Mouse (Mus musculus) CD4-positive naive resting alpha-beta T cell, adult 76 days (primary cell): ENCODE measurements around the gene Gucy2g. TPM values are rescaled to one million over a fixed set of nuclear protein-coding genes. Genes with fewer than 3 reads are reported as not detected.

Source experiments
- total RNA-seq: library from RNA; stranded (reverse); gene quantifications from one replicate; pipeline ENCODE4 v1.2.4, GENCODE M21; 2023

Gucy2g gene
- total RNA-seq = not detected

DNA sequence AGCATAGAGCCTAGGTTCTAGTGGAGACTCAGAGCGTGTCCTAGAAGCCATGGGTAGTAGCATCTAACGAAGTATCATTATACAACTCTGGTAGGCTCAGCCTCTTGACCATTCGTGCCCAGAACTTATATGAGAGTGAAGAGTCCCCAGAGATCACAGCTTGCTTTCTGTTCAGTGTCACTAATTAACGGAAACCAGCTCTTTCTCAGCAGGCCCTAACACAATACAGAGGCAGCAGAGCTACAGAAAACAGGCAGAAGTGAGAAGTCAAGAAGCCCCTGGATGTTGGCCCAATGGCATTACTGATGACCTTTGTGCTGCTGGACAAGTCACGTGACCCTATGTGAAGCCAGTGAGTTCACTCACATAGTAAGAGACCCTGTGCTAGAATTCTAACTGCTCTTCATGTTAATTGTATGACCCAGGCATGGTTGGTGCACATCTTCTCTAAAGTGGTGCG, at the start of gene Gucy2g:
Gucy2g (minus strand) TSS at position 51 of the 460 bp plus-strand sequence.

DNA sequence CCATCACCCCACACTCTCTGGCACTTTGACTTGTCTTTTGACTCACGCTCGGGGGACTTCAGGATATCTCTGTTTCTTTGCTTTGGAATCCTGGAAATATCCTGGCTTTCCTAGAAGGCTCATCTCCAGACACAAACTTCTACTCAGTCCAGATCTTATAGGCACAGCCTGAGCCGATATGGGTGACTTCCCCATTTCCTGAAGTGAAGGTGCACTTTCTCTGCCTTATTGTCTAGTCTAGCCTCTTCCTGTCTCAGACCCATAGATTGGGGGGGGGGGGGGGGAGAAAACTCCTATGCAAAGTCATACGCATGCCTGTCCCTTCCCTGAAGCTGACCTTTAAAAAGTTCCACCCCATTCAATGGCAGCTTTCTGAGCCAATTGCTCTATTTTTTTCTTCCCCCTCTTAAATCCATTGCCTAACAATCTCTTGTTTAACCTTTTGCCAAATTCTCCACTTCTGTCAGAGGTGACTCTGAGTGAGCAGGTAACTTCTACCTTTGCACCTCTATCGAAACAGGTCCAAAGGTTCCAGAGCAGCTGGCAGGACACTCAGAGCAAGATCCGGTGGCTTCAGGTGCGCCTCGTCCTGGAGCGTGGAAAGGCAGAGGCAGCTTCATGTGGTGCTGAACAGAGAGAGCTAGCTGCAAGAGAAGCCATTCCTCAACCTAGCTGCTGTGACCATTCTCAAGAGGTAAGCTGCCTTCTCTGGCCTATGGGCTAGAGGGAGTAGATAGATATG, 10.5 kb upstream of the Gucy2g start, which contains the start of gene Acsl5:
Acsl5 (plus strand) TSS at position 556 of the 742 bp plus-strand sequence.

GRCm38 (mm10) chr19:55180433-55180832, 60.6 kb downstream of the Gucy2g start, which contains the start of gene Tectb:
Gene Tectb, plus strand, starts transcription at chr19:55180733.

Other genes starting within 250 kb of the Gucy2g start
- 4.9 TPM for gene Gpam, start 114.0 kb downstream of the Gucy2g start, total RNA-seq
- not detected for gene Tectb, start 60.5 kb downstream of the Gucy2g start, total RNA-seq
- gene Acsl5, start 10.7 kb upstream of the Gucy2g start, total RNA-seq = 37.7 TPM
- gene Zdhhc6, start 74.8 kb upstream of the Gucy2g start, total RNA-seq = 31.2 TPM
- 47.2 TPM for gene Vti1a, start 75.1 kb upstream of the Gucy2g start, total RNA-seq